Mouse (Mus musculus): ENCODE results near the gene Fam228b.
"Not testable (repeated sequence)": the region's sequence is repeated elsewhere in the genome, so short reads cannot be mapped to it uniquely, and the experiment has no call there.

Fam228b gene

GRCm38 (mm10) chr12:4742183-4742582, 26.9 kb downstream of the Fam228b start:
- DNase-seq (ENCODE audit: low spot score) = no peak

- DNase-seq (ENCODE audit: low spot score) = no peak
These were observed 28.2 kb downstream of the Fam228b start for GRCm38 (mm10) chr12:4740823-4741222.

- no peak for DNase-seq (ENCODE audit: low spot score)
These were observed 31.0 kb downstream of the Fam228b start, which contains the start of gene Fam228a for GRCm38 (mm10) chr12:4738031-4738576. TSS of gene Fam228a (minus strand) at chr12:4738430.

GRCm38 (mm10) chr12:4732332-4732731, 36.7 kb downstream of the Fam228b start:
- DNase-seq (ENCODE audit: low spot score) = no peak

GRCm38 (mm10) chr12:4731629-4732028, 37.4 kb downstream of the Fam228b start:
- DNase-seq (ENCODE audit: low spot score) = no peak

- no peak for DNase-seq (ENCODE audit: low spot score)
These were observed 39.9 kb downstream of the Fam228b start for GRCm38 (mm10) chr12:4729165-4729564.

GRCm38 (mm10) chr12:4719762-4720754, 49.0 kb downstream of the Fam228b start:
- DNase-seq (ENCODE audit: low spot score) = no peak

GRCm38 (mm10) chr12:4719066-4719761, 49.9 kb downstream of the Fam228b start:
- DNase-seq (ENCODE audit: low spot score) = no peak

- no peak for DNase-seq (ENCODE audit: low spot score)
These were observed 51.6 kb downstream of the Fam228b start for GRCm38 (mm10) chr12:4717417-4717816.

GRCm38 (mm10) chr12:4715606-4716005, 53.5 kb downstream of the Fam228b start:
- DNase-seq (ENCODE audit: low spot score) = no peak

GRCm38 (mm10) chr12:4713361-4713760, 55.7 kb downstream of the Fam228b start:
- DNase-seq (ENCODE audit: low spot score) = no peak

- DNase-seq (ENCODE audit: low spot score) = no peak
These were observed 59.1 kb downstream of the Fam228b start for GRCm38 (mm10) chr12:4709926-4710325.

- DNase-seq (ENCODE audit: low spot score) = no peak
These were observed 60.0 kb downstream of the Fam228b start for GRCm38 (mm10) chr12:4708881-4709604.

- no peak for DNase-seq (ENCODE audit: low spot score)
These were observed 60.8 kb downstream of the Fam228b start for GRCm38 (mm10) chr12:4708296-4708695.

- DNase-seq (ENCODE audit: low spot score) = no peak
These were observed 61.5 kb downstream of the Fam228b start for GRCm38 (mm10) chr12:4707488-4708017.

GRCm38 (mm10) chr12:4706901-4707300, 62.2 kb downstream of the Fam228b start:
- no peak for DNase-seq (ENCODE audit: low spot score)

GRCm38 (mm10) chr12:4706175-4706574, 62.9 kb downstream of the Fam228b start:
- DNase-seq (ENCODE audit: low spot score) = no peak

- DNase-seq (ENCODE audit: low spot score) = not testable (repeated sequence)
These were observed 63.4 kb downstream of the Fam228b start for GRCm38 (mm10) chr12:4705626-4706025.

- no peak for DNase-seq (ENCODE audit: low spot score)
These were observed 74.5 kb downstream of the Fam228b start for GRCm38 (mm10) chr12:4694534-4694933.

GRCm38 (mm10) chr12:4691193-4691592, 77.9 kb downstream of the Fam228b start:
- DNase-seq (ENCODE audit: low spot score) = no peak
